Mouse (Mus musculus) gastrocnemius, postnatal 10 days (tissue): ENCODE measurements around the gene Sel1l. TPM values are rescaled to one million over a fixed set of nuclear protein-coding genes. Genes with fewer than 3 reads are reported as not detected.
"Not testable (repeated sequence)": the region's sequence is repeated elsewhere in the genome, so short reads cannot be mapped to it uniquely, and the experiment has no call there.

ENCODE experiments used
- DNase-seq: peaks from one replicate; pipeline ENCODE4 v3.0.0; 2021; ENCODE audit warnings: mixed read lengths
- total RNA-seq, 2 experiments: library from RNA; stranded (reverse); gene quantifications; 2 replicates each; pipeline ENCODE4 v1.2.3; 2021

The Sel1l gene
- total RNA-seq, 2 experiments from 2014 or later: 46.8 to 50.4 TPM

GRCm38 (mm10) chr12:91818726-91819125 is 30.2 kb downstream of the Sel1l start:
- DNase-seq: no peak

DNA sequence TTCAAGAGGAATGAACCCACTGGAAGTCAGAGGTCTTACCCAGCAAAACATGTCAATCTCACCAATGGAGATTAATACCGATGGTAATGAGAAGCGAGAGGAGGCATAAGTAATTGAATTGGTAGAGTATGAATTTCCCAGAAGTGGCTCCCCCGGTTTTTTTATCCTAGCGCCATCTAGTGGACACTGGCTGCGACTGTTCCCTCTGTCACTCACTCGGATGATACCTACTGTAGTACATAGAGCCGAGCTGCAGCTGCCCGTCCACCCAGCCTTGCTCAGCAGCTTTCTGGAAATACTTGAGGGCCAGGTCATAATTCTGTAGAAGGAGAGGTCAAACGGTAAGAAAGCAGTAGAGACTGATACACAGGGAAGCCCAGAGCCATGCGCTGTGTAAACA is 33.0 kb downstream of the Sel1l start:
- peak; percentile 48 for DNase-seq

DNA sequence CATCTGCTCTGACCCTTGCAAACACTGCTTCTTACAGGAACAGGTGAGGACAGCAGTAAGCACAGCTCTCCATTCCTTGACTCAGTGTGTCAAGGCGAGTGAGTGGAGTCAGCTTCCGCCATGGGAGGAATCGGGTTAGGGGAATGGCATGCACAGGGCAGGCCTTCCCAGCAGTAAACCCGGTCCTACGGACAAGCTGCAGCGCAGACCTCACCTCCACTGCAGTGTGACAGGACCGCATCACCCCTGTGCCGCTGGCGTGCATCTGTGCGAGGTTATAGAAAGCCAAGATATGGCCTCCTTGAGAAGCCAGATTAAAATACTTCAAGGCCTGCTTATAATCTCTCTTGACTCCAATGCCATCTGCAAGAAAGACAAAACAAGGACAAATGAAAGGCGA is 33.4 kb downstream of the Sel1l start:
- DNase-seq: no peak

DNA sequence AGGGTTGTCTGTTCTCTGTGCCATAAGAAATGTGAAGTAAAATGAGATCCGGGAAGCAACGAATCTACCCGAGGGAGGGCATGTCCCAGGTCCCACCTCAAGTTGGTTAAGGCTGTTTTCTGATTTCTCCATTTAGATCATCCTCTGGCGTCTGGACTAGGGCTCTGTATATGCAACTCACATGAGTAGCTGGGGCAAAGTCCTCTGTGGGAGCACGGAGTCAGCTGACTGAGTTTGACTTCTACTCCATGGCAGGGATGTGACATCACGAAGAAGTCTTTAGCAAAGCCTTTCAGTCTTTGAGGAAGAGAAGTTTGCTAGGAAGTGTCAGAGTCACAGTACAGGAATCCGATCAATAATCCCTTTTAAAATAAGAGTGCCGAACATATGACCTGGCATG is 40.0 kb downstream of the Sel1l start:
- no peak for DNase-seq

DNA sequence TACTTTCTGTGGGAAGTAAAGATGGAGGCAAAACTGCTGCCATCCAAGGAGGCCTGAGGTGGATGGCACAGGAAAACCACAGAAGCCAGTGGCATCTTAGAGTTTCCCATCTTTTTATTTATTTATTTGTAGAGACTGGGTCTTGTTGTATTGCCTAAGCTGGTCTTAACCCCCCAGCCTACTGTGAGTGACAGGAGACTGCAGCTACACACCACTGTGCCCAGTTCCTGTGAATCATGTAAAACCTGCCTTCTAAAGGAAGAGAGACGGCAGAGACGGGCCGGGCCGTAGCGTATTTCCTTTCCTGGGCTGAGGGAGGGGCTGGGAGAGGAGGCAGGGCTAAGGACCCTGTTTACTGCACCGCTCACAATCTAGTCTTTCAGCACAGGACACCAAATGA is 41.2 kb downstream of the Sel1l start:
- DNase-seq: no peak

GRCm38 (mm10) chr12:91807095-91807494 is 41.9 kb downstream of the Sel1l start:
- no peak for DNase-seq

- DNase-seq: no peak
These were observed 44.7 kb downstream of the Sel1l start for GRCm38 (mm10) chr12:91804262-91804661.

GRCm38 (mm10) chr12:91803207-91803932 is 45.6 kb downstream of the Sel1l start:
- no peak for DNase-seq

- DNase-seq: no peak
These were observed 46.3 kb downstream of the Sel1l start for GRCm38 (mm10) chr12:91802586-91803206.

DNA sequence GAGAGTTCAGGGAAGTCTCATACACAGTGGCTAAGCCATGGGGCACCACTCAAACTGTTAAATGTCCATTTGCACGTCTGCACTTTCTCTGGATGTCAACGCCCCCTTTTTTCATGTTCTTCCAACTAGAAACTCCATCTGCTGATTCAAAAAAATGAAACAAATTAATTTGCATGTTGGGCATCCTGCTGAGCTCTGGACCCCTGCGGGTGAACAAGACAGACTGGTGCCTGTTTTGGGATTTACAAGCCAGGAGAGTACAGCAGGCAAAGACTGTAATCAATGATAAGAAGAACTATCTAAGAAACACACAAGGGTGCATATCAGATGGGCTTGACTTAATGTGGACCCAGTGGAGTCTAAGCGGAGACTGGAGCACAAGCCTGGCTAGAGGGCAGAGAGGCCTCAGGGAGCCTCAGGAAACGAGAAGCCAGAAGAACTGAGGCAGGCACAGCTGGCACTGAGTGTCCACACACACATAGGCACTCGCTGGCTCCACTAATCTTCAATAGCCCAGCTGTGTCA is 48.0 kb downstream of the Sel1l start:
- DNase-seq: no peak

- no peak for DNase-seq
These were observed 49.1 kb downstream of the Sel1l start for GRCm38 (mm10) chr12:91799821-91800335.

GRCm38 (mm10) chr12:91799379-91799773 is 49.6 kb downstream of the Sel1l start:
- no peak for DNase-seq

GRCm38 (mm10) chr12:91798720-91799378 is 50.1 kb downstream of the Sel1l start:
- no peak for DNase-seq

DNA sequence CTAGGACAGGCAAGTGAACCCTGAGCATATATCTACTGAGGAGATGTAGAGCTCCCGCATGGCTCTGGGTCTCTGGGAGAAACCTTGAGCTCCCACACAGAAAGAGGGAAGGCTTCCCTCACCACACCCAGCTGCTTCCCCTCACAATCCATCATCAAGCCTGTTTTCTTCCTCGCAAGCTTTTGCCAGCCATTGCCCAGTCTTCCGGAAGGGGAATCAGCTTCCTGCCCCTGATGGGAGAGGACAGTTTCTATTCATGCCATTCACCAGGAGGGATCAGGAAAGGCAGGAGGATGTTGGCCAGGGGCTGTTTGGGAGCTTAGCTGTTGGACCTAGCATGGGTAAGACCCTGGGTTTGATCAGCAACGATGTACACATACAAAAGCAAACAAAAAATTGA is 52.2 kb downstream of the Sel1l start:
- no peak for DNase-seq

DNA sequence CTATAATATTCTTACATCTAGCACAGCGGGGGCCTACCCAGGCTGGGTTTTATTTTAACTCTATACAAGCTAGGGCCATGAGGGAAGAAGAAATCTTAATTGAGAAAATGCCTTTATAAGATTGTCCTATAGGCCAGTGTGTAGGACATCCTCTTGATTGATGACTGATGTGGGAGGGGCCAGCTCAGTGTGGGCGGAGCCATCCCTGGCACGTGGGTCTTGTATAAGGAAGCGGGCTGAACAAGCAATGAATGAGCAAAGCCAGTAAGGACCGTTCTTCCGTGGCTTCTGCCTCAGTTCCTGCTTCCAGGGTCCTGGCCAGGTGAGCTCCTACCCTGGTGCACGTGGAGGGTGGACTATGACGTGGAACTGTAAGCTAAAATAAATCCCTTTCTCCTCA is 55.7 kb downstream of the Sel1l start:
- no peak for DNase-seq

- no peak for DNase-seq
These were observed 57.1 kb downstream of the Sel1l start for GRCm38 (mm10) chr12:91791822-91792221.

GRCm38 (mm10) chr12:91789801-91790200 is 59.2 kb downstream of the Sel1l start:
- peak; percentile 56 for DNase-seq

- not testable (repeated sequence) for DNase-seq
These were observed 60.5 kb downstream of the Sel1l start for GRCm38 (mm10) chr12:91788446-91788845.

GRCm38 (mm10) chr12:91787959-91788437 is 61.0 kb downstream of the Sel1l start, which contains the start of gene Ston2:
TSS of gene Ston2 (minus strand) at chr12:91788387.
- DNase-seq: no peak

DNA sequence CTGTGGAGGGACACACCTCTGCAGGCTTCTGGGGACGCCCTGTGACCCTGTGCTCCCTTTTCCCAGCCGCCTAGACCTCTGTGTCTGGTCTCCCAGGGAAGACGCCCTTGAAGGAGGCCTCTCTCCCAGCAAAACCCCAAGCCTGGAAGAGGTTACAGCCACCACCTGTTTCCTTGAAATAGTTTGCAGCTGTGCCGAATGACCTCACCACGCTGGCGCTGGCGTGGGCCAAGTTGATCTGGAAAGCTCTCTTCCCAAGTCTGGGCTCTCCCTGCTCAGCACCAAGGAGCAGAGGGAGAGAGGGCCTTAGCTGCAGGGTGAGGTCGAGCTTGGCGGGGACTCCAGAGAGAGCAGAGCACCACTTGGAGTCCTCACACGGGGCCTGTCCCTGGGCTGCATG is 62.6 kb downstream of the Sel1l start:
- DNase-seq: peak; percentile 87

DNA sequence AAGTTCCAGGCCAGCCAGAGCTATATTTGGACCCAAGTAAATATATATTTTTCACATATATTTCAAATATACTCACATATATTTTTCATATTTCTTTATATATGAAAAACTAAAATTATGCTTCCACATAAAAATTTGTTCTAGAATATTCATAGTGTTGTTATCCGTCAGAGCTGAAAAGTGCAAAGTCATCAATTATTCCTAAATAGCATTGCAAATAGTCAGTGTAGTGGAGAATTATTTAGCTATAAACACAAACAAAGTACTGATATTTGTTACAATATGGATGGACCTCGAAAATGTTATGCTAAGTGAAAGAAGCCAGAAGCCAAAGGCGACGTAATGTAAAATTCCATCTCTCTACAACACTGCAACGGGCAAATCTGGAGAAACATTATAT is 67.5 kb downstream of the Sel1l start:
- DNase-seq: no peak

GRCm38 (mm10) chr12:91780531-91780930 is 68.4 kb downstream of the Sel1l start:
- no peak for DNase-seq

DNA sequence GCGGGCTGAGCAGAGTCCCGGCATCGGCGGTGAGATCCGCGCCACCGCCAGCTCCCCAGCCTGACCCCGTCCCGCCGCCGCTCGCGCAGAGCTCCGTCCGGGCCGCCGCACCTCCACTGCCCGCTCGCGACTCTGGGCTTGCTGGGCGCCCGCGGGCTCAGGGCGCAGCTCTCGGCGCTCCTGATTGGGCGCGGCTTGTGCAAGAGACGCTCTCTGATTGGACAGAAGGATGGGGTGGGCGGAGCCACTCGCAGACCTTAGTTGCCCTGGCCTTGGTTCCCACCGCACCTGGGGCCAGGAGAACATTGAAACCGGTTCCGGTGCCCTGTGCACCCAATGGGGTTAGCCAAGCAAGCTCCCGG is 70.0 kb downstream of the Sel1l start:
- DNase-seq: peak; percentile 84
